Mouse (Mus musculus): Measurements from ENCODE around the gene Gm14326.
"Not testable (repeated sequence)": the region's sequence is repeated elsewhere in the genome, so short reads cannot be mapped to it uniquely, and the experiment has no call there.

The Gm14326 gene

DNA sequence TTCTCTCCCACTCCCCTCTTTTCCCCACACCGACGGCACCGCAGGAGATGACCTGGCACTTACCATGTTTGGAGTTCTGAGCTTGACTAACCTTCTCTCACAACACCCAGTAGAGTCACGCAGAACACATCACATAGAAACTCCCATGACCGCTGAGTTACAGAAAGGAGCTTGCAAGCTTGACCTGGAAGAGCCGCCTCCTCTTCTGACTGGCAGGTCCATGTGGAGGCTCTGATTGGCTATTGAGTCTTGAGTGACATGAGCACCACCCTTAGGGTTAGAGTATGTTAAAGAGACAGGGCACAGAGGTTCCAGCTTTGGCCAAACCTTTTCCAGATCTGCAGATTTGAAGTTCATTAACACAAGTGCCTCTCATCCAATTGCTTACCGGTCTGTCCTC, at the start of gene Gm14326:
Gene Gm14326, minus strand, starts transcription at position 153 of the 400 bp plus-strand sequence.
- peak; percentile 30 for DNase-seq (ENCODE audit: low spot score)

- not testable (repeated sequence) for DNase-seq (ENCODE audit: low spot score)
Observed at GRCm38 (mm10) chr2:177974814-177975213, 17.7 kb upstream of the Gm14326 start.

DNA sequence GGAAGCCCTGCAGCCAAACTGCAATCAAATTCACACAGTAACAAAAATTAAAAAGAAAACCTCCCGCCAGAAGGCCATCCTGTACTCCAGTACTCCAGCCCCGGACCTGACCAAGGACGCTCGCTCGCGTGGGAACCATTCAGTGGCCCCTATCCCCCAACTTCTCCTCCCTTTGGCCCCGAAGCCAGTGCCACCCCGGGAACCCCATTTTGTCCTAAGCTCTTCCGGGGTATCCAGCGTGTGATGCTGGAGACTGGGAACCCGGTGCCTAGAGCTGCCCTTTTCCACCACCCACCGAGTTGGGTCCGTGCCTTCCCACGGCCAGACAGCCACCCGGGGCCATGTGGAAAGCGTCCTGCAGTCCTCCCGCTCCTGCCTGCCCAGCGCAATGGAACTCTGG, 363 bp downstream of the Gm14326 start:
- not testable (repeated sequence) for DNase-seq (ENCODE audit: low spot score)

DNA sequence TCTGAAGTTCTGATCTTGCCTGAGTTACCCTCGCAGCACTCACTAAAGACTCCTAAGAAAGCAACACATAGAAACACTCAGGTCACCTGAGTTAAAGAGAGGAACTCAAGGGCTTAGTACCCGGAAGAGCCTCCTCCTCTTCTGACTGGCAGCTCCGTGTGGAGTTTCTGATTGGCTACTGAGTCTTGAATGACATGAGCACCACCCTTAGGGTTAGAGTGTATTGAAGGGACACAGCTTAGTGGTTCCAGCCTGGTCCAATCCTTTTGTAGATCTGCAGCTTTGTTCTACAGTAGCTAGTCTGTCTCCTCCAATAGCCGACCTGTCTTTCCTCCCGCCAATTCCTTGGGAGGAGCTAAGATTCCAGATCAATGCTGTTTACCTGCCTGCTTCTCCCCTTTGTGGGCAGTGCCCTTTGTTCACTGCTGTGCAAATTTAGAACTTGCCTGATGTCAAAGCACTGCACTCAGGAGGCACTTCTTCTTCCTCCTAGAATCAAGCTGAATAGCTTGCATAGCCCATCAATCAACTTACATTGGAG, 31.5 kb downstream of the Gm14326 start, which contains the start of gene Zfp972:
Gene Zfp972, minus strand, starts transcription at position 51 of the 541 bp plus-strand sequence.
- not testable (repeated sequence) for DNase-seq (ENCODE audit: low spot score)

DNA sequence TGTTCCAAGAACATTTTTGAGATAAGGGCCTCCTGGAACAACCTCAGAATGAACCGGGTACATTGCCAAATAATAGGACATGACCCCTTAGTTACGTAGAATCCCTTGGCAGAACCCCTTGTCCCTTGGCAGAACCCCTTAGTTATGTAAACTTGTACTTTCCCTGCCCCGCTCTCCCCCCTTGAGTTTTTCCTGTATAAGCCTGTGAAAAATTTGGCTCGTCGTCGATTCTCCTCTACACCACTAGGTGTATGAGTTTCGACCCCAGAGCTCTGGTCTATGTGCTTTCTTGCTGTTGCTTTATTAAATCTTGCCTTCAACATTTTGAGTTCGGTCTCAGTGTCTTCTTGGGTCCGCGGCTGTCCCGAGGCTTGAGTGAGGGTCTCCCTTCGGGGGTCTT, 53.8 kb downstream of the Gm14326 start:
- DNase-seq (ENCODE audit: low spot score): not testable (repeated sequence)

GRCm38 (mm10) chr2:177898171-177898570, 58.9 kb downstream of the Gm14326 start:
- DNase-seq (ENCODE audit: low spot score): not testable (repeated sequence)

- DNase-seq (ENCODE audit: low spot score): not testable (repeated sequence)
Observed at GRCm38 (mm10) chr2:177897046-177897578, 60.0 kb downstream of the Gm14326 start, which contains the start of gene Gm14327. Gm14327 (plus strand) TSS chr2:177897096.

GRCm38 (mm10) chr2:177887743-177888142, 69.4 kb downstream of the Gm14326 start:
- not testable (repeated sequence) for DNase-seq (ENCODE audit: low spot score)

All from spleen, adult 12 weeks (tissue).